Mouse (Mus musculus) CD4-positive, CD25-positive, alpha-beta regulatory T cell, adult 4 months (primary cell): ENCODE measurements around the gene Bcar1. TPM values are rescaled to one million over a fixed set of nuclear protein-coding genes. Genes with fewer than 3 reads are reported as not detected.

Experiments
- ATAC-seq: one replicate; pipeline ENCODE4 v1.8.0; 2017
- polyA plus RNA-seq, 2 experiments: library from polyadenylated mRNA; unstranded; fragments of 100-300 nt; shearing (Covaris generic); gene quantifications; one replicate each; pipeline ENCODE4 v1.2.1; 2017

Gene Bcar1
- polyA plus RNA-seq, 2 experiments from 2014 or later, result 0.27 to 0.42 TPM

DNA sequence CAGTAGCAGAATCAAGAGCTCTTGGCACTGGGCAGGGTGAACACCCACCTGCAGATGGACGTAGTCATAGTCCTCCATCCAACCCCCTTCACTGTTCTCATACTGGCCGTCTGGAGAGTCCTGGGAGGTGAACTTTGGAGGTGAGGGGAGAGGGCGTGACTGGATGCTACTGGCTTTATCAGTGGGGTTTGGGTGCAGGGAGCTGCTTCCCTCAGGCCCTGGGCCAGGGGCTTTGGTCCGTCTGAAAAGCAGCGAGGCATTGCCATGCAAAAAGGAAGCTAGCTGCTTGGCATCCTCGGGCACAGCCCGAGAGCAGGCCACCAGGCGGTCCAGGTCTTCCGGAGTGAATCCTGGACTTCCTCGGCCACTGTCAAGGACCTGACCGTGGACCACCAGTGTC lies 30.3 kb downstream of the Bcar1 start:
- no peak for ATAC-seq

DNA sequence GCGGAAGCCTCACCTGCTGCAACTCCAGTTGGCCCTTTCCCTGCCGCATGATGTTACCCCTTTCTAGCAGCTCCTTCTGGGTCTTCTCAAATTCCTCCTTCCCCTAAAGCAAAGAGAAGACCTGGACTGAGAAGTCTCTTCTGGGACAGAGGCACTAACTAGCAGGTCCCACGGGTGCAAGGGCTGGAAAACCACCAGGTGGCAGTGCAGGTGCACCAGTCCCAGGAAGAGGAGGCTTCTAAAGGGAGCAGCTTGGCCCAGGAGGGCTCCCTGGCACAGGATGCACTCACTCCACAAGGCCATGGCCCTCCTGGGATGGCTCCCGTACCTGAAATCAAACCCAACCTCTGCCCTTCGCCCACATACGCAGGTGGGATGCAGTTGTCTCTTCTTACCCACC lies 31.0 kb downstream of the Bcar1 start:
- ATAC-seq, result peak; percentile 77

DNA sequence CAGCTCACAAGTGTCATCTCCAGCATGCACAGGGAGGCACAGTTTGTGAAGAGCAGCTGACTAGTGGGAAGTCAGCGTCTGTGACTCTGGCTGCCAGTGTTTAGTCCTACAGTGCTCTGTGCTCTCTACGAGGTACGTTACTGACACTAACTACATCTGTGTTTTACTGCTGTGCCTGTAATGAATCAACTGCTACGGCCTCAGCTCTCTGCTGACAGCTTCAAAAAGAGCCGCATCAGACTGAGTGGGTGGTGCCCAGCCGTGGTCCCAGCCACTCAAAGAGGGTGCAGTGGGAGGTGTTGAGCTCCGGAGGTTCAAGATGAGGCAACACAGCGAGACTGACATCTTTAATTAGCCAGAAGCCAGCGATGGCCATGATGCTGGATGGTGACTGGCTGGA lies 31.5 kb downstream of the Bcar1 start:
- no peak for ATAC-seq

DNA sequence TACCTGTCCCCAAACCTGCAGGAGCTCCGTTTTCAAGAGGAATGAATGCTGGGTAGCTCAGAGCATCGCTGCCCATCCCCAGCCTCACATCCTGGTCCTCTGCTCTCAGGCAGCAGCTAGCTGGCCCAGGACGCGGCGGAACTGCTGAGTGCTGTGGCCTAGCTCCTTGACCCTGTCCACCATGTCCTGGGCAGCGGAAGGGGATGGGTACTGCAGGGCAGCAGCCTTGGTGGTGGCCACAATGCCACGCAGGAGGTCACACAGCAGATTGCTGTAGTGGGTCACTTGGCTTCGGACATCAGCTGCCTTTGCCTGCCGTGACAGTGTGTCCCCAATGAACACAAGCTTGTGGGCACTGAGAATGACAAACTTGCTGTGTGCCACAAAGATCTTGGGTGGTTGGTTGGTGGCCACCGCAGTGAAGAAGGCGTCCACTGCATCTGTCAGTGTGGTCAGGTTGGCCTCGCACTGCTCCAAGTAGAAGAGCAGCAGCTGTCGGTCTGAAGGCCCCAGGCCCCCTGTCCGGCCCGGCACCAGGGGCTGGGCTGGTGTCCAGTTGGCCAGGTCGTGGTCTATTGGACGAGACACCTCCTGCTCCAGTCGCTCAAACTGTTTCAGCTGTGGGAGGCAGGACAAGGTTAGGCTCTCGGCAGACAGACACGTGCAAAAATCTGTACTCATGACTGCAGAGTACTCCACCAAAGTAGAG lies 32.7 kb downstream of the Bcar1 start:
- no peak for ATAC-seq

DNA sequence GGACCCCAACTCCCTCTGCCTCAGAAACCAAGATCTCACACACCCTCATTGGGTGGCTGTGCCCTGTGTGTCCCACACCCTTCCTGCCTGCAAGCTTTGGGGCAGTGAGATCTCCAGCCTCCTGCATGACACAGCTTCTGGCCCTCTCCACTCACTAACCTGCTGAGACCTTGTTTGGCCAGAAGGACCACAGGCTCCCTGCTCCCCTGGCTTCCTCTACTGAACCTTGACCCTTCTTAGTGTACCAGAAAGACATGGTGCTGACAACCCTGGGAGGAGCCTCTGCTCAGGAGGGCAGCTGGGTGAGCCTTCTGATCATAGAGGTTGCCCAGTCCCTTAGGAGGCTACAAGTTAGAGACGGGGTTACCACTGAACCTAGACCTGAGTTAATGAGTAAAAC lies 34.4 kb downstream of the Bcar1 start:
- no peak for ATAC-seq

DNA sequence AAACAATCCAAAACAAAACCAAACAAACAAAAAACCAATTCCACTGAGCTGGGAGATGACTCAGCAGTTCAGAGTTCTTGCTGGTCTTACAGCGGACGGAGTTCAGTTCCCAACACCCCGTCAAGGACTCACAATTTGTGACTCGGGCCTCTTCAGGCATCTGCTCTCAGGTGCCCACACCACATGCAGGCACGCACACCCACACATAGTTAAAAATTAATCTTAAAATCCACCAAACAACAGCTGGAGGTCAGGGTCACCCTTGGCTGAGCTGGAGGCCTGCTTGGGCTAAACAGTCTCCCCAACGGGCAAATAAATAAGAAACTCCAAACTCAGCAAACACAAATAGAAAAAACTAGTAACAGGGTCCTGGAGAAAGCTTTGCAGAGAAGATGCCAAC lies 35.3 kb downstream of the Bcar1 start:
- ATAC-seq, result no peak

DNA sequence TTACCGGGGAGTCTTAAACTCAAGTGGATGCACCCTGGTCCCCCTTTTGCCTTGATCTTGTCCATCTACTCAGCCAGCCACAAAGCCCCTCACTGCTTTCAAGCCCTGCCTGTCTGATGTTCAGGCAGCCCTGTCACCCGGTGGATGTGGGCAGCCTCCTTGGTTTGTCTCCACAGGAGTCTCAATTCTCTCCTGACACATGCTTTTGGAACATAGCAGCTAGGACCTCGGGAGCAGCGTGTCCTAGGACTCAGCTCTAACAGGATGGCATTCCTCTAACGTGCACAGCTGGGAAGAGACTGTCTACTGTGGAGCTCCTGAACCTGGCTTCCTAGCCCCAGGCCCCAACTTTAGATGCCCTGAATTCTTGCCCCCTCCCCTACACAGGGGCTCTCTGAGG lies 37.9 kb downstream of the Bcar1 start:
- no peak for ATAC-seq

DNA sequence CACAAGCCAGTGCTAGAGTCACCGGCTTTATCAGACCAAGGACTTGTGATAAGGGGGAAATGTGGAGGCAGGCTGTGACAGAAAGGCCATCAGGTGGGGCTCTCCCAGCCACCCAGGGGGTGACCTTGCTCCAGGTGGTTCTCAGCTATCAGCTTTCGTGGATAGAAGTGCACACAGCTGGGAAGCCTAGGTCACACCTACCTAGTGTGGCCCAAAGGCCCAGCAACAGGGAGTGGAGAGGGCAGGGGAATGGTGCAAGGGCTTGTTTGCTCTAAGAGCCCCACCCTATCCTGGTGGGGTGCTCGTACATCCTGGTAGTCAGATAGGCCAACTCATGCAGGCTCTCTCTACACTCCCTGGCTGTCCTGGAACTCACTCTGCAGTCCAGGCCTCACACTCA lies 38.4 kb downstream of the Bcar1 start:
- ATAC-seq, result no peak

DNA sequence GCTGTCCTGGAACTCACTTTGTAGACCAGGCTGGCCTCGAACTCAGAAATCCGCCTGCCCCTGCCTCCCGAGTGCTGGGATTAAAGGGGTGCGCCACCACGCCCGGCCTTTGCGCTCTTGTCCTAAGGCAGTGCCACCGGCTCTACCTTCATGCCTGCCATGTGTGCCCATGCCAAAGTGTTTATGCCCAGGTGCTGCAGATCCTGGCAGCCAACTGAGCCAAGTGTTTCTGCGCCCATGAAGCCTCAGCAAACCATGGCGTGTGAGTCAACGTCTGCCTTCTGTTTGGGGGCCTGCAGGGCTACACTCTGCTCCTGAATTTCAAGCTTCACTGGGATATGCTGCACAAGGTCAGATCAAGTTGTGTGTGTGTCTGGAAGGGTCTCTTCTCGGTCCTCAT lies 39.0 kb downstream of the Bcar1 start:
- ATAC-seq, result no peak

DNA sequence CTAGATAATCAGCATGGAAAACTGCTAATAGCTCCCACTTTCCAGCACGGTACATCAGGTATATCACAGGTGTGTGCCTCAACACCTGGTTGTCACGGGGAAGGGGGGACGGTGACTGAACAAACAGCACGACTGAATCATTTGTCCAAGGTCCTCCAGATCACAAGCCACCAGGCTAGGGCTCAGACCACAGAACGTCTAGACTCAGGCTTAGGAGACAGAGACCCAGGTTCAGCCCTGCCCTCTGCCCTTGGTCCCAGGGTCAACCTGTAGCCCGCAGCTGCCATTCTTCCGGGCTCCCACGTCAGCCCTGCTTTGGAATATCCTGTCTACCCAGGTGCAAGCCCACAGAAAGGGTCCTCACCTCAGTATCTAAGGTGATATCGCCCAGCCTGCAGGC lies 42.2 kb downstream of the Bcar1 start:
- ATAC-seq, result no peak

DNA sequence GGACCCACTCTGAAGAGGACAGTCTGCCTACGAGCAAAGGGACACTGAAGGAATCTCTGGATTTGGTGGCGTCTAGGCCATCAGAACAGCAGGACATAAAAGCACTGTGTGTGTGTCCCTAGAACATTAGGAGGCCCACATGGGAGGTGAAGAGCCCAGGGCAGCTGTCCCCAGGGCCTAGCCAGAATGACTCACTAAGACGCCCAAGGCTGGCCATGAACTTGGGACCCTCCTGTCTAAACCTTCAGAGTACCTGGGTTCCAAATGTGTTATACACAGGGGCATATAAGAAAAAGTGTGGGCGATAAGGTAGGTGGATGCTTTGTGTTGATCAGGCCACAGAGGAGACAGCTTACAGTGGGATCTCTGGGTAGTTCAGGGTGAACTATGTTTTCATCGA lies 42.9 kb downstream of the Bcar1 start:
- ATAC-seq, result no peak

DNA sequence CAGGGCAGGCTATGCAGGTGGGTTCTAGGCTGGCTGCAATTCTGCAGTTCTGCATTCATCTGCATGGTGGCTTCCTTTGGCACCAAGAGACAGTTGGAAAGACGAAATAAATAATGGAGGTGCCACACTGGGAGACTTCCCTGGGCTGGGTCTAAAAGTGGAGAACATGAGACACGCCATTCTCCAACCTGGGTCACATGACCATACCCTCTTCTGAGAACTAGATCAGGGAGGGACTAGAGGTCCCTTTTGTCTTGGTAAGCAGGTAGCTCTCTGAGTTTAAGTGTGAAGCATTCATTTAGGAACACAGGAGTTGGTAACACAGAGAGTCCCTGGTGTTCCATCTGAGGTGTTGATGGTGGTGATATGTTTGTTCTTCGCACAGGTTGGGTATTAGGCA lies 43.4 kb downstream of the Bcar1 start:
- no peak for ATAC-seq

DNA sequence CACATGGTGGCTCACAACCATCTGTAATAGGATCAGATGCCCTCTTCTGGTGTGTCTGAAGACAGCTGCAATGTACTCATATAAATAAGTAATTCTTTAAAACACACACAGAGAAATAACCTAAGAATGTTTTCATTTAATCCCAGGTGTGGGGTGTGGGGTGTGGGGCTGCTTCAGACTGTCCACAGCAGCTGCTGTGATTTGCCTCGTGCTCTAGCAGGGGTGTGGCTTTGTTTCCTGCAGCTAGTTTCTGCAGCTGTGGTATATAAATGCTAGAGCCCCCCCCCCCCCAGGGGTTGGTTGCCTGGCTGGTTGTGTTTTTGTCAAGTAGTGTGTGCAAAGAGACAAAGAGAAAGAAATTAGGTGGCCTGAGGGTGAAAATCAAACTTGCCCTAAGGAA lies 44.6 kb downstream of the Bcar1 start:
- ATAC-seq, result no peak

DNA sequence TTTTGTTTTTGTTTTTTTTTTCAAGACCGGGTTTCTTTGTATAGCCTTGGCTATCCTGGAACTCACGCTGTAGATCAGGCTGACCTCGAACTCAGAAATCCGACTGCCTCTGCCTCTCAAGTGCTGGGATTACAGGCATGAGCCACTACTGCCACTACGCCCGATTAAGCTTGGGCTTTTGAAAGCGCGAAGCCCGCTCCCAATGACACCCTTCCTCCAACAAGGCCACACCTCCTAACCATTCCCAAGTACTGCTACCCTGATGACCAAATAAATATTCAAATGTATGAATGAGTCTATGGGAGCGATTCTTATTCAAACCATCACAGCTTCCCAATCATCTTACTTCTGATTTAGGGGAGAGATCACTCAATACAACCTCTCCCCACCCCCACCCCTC lies 46.0 kb downstream of the Bcar1 start:
- no peak for ATAC-seq

DNA sequence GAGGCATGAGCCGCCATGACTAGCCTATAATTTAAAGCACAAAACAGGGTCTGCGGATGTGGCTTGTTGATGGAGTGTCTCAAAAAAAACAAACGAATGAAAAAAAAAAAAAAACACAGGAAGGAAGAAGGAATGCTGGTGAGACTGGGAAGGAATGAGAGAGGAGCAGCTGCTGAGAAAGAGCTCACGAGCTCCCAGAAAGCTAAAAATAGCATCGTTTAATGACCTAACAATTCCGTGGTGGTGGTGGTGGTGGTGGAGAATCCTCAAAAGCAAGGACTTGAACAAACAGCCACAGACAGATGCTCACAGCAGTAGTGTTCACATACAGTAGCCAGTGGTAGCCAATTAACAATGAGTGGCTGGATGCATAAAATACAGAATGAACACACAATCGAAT lies 48.2 kb downstream of the Bcar1 start:
- no peak for ATAC-seq

DNA sequence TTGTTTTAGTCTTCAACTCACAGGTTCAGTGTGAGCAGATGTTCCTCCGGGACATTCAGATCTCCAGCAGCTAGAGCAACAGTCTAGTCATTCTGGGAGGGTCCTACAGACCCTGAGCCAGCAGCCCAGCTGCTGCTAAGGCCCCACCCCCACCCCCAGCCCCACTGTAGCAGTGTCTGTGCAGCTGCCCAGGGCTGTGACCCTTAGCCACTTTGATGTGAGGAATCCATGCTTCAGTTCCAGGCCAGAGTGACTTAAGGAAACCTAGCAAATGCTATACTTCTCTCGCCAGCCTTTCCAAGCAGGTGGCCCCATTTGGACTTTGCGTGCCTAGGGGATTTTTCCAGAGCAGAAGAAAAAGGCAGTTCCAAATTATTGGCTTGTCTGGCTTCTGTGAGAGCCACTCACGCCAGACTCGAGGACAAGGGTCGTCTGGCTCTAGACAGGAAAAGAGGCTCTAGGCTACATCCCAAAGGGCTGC lies 50.3 kb downstream of the Bcar1 start:
- ATAC-seq, result no peak

DNA sequence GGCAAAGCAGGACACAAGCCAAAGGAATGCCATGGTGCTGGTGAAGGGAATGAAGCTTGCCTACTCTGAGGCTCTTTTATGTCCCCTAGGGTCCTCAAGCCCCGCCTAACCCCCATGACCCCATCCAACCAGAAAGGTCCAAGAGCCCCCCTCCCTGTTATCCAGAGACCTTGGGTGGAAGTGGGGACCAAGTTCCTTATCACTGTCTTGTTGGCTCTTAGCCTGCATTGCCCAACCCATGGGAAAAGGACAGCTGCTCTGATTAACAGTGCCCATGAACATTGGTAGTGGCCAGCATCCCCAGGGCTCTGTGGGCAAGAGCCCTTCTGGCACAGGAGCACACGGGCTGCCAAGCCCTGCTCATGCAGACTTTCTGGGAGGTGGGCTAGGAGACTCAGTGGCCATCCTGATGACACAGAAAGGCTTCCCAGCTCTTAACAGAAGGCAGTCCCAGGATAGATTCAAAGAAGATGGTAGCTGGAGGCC lies 52.6 kb downstream of the Bcar1 start, which contains the start of gene Ctrb1:
Ctrb1 (minus strand) TSS at position 51 of the 486 bp plus-strand sequence.
- no peak for ATAC-seq

DNA sequence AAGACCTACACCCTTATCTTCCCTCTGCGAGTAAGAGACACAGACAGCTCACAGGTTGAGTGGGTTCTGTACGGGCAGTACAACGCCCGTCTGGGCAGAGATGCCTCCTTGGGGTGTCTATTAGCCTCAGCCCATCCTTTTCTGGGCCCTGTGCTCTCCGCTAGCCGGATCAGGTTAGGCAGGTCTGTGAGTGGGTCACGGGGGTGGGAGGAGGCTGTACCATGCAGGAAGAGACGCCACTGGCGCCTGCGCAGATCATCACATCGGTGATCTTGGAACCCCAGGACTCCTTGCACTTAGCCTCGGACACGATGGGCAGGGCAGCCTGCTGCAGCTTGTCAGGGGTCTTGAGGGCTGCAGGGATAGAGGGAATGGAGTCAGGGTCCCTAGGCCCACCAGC lies 56.7 kb downstream of the Bcar1 start:
- ATAC-seq, result no peak

DNA sequence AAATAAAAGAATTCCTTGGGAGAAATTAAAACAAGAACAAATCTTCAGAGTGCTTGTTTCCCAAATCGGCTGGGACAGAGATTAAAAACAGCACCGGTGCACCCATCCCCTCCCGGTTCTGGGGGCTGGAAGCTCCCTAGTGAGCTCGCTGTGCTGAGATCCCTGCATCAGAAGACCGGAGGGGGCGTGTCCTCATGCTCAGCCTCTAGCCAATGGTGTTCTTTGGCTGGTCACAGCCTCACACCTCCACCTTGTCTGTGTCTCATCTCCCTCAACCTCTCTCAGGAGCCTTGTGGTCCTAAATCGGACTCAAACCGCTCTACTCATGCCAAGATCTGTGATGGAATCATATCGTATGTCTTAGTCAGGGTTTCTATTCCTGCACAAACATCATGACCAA lies 61.1 kb downstream of the Bcar1 start:
- ATAC-seq, result no peak

DNA sequence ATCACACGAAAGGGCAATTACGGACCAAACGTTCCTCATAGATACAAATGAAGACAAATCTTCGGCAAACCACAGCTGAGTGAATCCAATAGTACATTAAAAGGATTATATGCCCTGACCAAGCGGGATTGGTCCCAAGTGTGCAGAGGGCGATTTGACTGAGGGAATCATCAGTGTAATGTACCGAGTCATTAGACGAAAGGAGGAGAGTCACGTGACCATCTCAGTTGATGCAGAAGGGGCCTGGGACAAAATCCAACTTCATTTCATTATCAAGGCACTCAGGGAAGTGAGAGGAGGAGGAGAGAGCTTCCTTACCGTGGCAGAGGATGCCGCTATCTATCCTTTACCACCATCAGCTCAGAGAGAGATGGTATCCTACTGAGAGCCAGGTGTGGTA lies 62.5 kb downstream of the Bcar1 start:
- ATAC-seq, result no peak

DNA sequence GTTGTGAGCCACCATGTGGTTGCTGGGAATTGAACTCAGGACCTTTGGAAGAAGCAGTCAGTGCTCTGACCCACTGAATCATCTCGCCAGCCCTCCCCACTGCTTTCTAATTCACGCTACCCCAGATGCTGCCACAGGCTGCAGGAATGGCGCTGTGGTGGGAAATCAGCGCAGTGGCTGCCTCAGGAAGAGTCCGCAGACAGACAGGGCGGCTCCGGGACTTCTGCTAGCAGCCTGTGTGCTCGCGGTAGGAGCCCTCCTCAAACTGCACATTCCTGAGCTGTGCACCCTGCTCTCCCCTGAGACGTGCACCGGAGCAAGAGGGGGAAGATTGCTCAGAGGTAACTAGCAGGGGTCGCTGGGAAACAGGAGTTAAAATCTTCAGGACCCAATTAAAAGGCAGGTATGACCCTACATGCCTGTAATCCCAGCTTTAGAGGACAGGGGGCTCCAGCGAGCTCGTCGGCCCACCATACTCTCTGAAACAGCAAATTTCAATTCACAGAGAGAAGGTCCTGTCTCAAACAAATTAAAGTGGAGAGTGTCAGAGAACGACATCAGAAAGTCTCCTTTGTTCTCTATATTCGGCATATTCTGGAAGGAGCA lies 63.1 kb downstream of the Bcar1 start:
- ATAC-seq, result no peak

DNA sequence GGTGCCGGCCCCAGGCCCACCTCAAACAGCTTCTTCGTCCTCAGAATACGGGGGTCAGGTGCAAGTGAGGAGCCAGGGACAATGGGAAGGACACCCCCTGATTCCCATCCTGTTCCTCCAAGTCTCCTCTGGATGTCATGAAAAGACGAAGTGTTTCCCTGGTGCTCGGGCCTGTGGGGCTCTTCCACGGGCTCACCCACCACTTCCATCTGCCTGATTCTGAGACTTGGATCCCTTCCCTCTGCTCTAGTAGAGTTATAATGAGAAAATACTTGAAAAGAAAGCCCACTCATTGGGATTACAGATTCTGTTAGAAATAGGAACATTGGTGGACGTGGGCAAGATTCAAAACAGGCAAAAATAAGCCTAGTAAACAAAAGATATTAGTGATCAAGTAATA lies 64.8 kb downstream of the Bcar1 start:
- ATAC-seq, result no peak

DNA sequence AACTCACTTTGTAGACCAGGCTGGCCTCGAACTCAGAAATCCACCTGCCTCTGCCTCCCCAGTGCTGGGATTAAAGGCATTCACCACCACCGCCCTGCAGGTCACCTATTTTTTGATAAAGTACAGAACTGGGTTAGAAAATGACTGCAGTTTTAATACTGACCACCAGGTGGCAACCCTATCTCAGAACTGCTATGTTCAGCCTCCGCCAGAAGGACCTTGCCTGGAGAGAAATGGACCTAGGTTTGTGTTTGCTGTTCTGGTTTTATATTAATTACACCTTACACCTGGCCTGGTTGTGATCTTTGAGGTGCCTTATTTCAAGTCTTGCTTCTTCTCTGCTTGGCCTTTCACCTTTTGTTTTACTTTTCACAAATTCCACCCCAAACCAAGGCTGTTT lies 65.5 kb downstream of the Bcar1 start:
- peak; percentile 77 for ATAC-seq

DNA sequence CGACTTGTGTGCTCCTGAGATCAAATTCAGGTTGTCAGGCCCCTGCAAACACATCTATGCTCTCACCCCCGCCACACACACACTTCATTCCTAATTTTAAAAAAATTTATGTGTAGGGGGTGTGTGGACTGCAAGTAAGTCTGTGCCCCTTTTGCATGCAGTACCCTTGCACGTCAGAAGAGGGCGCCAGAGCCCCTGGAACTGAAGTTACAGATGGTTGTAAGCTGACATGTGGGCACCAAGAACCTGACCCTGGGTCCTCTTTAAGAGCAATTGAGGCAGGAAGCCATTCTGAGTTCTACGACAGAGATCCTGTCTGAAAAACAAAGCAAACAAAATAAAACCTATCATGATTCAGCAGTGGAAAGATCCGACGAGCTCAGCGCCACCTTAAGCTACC lies 67.4 kb downstream of the Bcar1 start:
- no peak for ATAC-seq

DNA sequence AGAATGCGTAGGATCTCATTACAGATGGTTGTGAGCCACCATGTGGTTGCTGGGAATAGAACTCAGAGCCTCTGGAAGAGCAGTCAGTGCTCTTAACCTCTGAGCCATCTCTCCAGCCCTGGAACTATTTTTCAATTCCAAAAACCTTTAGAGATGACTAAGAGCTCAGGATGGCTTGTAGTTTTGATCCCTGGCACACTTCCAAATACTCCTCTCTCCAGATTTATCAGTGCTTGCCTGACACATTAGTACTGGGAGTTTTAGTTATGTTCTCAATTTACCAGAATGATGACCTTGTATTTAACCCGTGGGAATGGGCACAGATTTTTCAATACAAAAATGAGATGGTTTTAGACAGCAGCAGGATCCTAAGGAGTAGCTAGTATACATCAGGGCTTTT lies 76.9 kb downstream of the Bcar1 start:
- ATAC-seq, result no peak
